Mouse (Mus musculus) midbrain, embryonic 15.5 days (tissue): ENCODE data around the gene Spata5. TPM values are rescaled to one million over a fixed set of nuclear protein-coding genes. Genes with fewer than 3 reads are reported as not detected.
A peak's percentile ranks its signal among the peaks of the same experiment; 100 is the strongest.

Experiments used
- ATAC-seq: fragments of 200-750 bp; cut with Nextera tagmentation; replicated peaks from 2 replicates; pipeline ENCODE4 v1.8.0; 2017; ENCODE audit warnings: moderate TSS enrichment
- H3K27ac ChIP-seq: fragments of 300-500 bp; sonication (generic); 2 replicates; pipeline ENCODE4 v1.5.1; 2015; ENCODE audit warnings: mild to moderate bottlenecking, inconsistent platforms
- H3K27me3 ChIP-seq: fragments of 300-500 bp; sonication (generic); replicated peaks from 2 replicates; pipeline ENCODE4 v1.6.1; 2015; ENCODE audit warnings: inconsistent platforms
- H3K36me3 ChIP-seq: fragments of 300-500 bp; sonication (generic); replicated peaks from 2 replicates; pipeline ENCODE4 v1.6.1; 2015; ENCODE audit warnings: inconsistent platforms
- H3K4me1 ChIP-seq: fragments of 300-500 bp; sonication (generic); 2 replicates; pipeline ENCODE4 v1.6.1; 2015; ENCODE audit warnings: inconsistent platforms
- H3K4me2 ChIP-seq: fragments of 300-500 bp; sonication (generic); 2 replicates; pipeline ENCODE4 v1.6.1; 2015; ENCODE audit warnings: inconsistent platforms, mild to moderate bottlenecking, moderate library complexity
- H3K4me3 ChIP-seq: fragments of 300-500 bp; sonication (generic); 2 replicates; pipeline ENCODE4 v1.5.1; 2015; ENCODE audit warnings: mild to moderate bottlenecking, inconsistent platforms
- H3K9ac ChIP-seq: fragments of 300-500 bp; sonication (generic); 2 replicates; pipeline ENCODE4 v1.6.1; 2015; ENCODE audit warnings: mild to moderate bottlenecking, inconsistent platforms
- H3K9me3 ChIP-seq: fragments of 300-500 bp; sonication (generic); 2 replicates; pipeline ENCODE4 v1.6.1; 2016; ENCODE audit warnings: inconsistent platforms
- WGBS: fragments of 180-500 bp; shearing (Covaris S2); methylation state at CpG from one replicate; pipeline ENCODE4 v1.1.7; 2015; ENCODE audit warnings: mixed read lengths; 5-methylcytosine and 5-hydroxymethylcytosine counted together
- polyA plus RNA-seq: library from polyadenylated mRNA; unstranded; fragments of >200 nt; fragmentation: Nextera tagmentation; extraction: Ambion mirVana; gene quantifications from 2 replicates; pipeline ENCODE4 v1.2.1, GENCODE M21; 2015

Spata5 gene
- polyA plus RNA-seq, 1 experiment from 2014 or later: 36.2 TPM

DNA sequence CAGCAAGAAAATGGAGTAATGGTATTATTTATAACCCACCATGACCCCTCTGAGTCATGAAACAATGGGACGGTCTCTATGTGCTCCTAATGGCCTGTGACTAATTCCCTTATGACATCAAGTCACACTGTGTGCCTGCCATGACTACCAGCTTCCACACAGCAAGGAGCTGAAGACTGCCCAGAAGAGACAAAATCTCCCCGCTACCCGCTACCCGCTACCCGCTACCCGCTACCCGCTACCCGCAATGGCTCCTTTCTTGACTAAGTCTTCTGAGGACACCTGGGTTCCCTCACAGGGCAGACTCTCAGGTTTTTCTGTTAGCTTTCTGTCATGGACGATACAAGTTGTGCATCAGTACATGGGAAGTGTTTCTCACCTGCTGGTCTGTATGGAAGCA, 182.7 kb downstream of the Spata5 start:
- H3K4me3 ChIP-seq: no peak overlapping the region
- 98% methylated on average over 9 of the region's 9 CpGs for WGBS
- H3K9me3 ChIP-seq: no peaks in the 10 kb centered on the region
- no peak overlapping the region for H3K4me2 ChIP-seq
- ATAC-seq: no peak
- no peaks in the 10 kb centered on the region for H3K36me3 ChIP-seq
- H3K27ac ChIP-seq: no peak overlapping the region
- no peak overlapping the region for H3K9ac ChIP-seq
- no peaks in the 10 kb centered on the region for H3K27me3 ChIP-seq
- peaks cover 12% of the 10 kb centered on the region for H3K4me1 ChIP-seq

GRCm38 (mm10) chr3:37602890-37603289, 183.2 kb downstream of the Spata5 start:
- no peak overlapping the region for H3K4me3 ChIP-seq
- no peaks in the 10 kb centered on the region for H3K36me3 ChIP-seq
- H3K27ac ChIP-seq: no peak overlapping the region
- H3K27me3 ChIP-seq: no peaks in the 10 kb centered on the region
- no peak for ATAC-seq
- 92% methylated on average over 7 of the region's 7 CpGs for WGBS
- H3K9me3 ChIP-seq: no peaks in the 10 kb centered on the region
- peaks cover 12% of the 10 kb centered on the region for H3K4me1 ChIP-seq
- H3K9ac ChIP-seq: no peak overlapping the region
- no peak overlapping the region for H3K4me2 ChIP-seq

DNA sequence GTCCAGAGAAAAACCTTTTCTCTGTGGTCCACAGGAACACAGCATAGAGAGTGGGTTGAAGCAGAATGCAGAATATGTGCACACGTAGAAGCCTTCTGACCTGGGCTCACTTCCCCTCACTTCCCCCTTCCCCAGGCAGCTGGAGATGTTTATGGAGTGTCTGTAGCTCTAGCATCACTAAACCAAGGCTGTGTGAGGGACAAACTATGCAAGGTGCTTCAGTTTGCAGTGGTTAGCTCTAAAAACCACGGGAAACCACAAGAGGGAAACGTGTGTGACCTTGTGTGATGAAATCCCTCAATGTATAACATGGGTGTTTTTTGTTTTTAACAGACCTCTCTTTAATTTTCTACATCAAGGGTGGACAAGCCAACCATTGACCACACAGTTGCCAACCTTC, 183.8 kb downstream of the Spata5 start:
- Histone ChIP-seq H3K4me1 (peaks cover 12% of the 10 kb centered on the region), H3K4me2 (no peak overlapping the region), H3K36me3 (no peaks in the 10 kb centered on the region), H3K9me3 (no peaks in the 10 kb centered on the region), H3K9ac (no peak overlapping the region), H3K27ac (no peak overlapping the region), H3K27me3 (no peaks in the 10 kb centered on the region), H3K4me3 (no peak overlapping the region)
- WGBS: 83% methylated on average over 3 of the region's 3 CpGs
- no peak for ATAC-seq

DNA sequence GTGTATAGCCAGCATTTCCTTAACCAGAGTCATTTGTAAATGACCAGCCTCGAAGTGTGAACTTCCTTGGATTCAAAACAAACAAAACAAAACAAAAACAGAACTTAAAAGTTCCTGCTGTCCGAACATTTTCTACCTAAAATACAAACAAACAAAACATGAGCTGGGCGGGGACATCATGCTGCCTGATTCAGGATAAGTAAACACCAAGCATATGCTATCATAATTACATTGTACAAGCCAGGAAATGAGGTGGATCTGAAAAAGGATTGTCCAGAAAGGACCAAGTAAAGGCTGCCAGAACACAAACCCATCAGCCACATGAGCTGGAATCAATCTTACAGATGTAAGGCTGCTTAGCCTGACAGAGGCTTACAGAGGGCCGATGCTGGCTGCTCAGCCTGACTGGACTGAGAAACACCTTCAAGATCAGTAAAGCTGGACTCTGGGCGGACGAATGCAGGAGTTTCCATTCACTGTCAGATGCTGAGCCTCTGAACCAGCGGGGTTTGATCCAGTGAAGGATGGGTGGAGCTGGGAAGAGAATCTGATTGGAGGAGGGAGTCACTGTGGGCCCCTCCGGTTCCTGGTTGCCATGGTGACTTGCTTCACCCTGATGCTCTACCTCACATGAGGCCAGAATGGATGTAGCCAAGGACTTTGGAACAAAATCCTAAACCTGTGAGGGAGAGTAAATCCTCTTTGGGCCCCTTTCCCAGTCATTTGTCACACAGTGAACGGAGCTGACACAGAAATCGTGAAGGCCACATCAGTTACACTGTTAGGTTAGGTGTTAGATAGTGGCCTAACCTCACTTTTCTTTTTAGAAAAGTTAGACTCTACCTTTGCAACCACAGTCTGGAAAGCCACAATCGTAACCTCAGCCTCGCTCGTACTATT, 185.5 kb downstream of the Spata5 start:
- Histone ChIP-seq H3K9ac (no peak overlapping the region), H3K4me1 (peaks cover 12% of the 10 kb centered on the region), H3K27me3 (no peaks in the 10 kb centered on the region), H3K27ac (0 out of 2 replicates have a peak overlapping the region, but pooled peaks have one; percentile 4), H3K9me3 (no peaks in the 10 kb centered on the region), H3K4me3 (no peak overlapping the region), H3K36me3 (no peaks in the 10 kb centered on the region), H3K4me2 (peak overlapping the region; percentile 5; the same call in 1 of the 2 replicates)
- peak; percentile 78 for ATAC-seq
- 45% methylated on average over 13 of the region's 13 CpGs for WGBS

DNA sequence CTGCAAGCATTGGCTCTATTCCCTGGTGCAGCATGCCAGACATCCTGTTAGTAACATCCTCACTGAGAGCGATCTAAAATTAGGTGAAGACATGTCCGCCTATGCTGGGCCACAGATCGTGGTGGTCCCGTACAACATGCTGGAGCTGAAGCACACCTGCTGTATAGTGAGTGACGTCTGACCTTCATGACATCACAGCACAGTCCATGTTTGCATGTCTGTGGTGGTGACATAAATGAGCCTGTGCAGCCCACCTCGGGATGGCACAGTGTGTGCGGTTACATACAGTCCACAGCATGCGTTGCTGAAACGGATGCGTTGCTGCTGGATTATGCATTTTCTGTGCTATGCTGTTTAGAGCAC, 186.2 kb downstream of the Spata5 start:
- Histone ChIP-seq H3K9me3 (no peaks in the 10 kb centered on the region), H3K9ac (no peak overlapping the region), H3K4me2 (0 out of 2 replicates have a peak overlapping the region, but pooled peaks have one; percentile 5), H3K36me3 (no peaks in the 10 kb centered on the region), H3K27me3 (no peaks in the 10 kb centered on the region), H3K4me1 (peaks cover 12% of the 10 kb centered on the region), H3K4me3 (no peak overlapping the region), H3K27ac (0 out of 2 replicates have a peak overlapping the region, but pooled peaks have one; percentile 17)
- whole genome bisulfite sequencing: 85% methylated on average over 10 of the region's 10 CpGs
- peak; percentile 55 for ATAC-seq

DNA sequence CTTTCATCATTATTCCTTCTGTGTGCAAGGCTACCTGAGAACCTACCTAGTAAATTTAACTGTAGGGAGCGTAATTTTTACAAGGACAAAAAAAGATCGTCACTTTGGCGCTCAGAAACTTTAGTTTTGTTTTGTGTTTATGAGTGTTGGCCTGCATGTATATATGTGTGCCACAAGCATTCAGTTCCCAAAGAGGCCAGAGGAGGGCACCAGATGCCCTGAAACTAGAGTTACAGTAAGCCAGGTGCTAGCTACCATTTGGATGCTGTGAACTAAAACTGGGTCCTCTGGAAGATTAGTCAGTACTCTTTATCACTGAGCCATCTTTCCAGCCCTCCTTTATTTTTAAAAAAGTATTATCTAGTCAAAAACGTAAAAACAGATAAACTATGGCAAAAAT, 189.2 kb downstream of the Spata5 start:
- 88% methylated on average over 4 of the region's 4 CpGs for WGBS
- ATAC-seq: no peak
- Histone ChIP-seq H3K4me1 (peaks cover 12% of the 10 kb centered on the region), H3K9ac (no peak overlapping the region), H3K36me3 (no peaks in the 10 kb centered on the region), H3K27ac (no peak overlapping the region), H3K9me3 (no peaks in the 10 kb centered on the region), H3K27me3 (no peaks in the 10 kb centered on the region), H3K4me3 (no peak overlapping the region), H3K4me2 (no peak overlapping the region)

GRCm38 (mm10) chr3:37610670-37611069, 191.0 kb downstream of the Spata5 start:
- WGBS: 100% methylated on average over 2 of the region's 2 CpGs
- ATAC-seq: no peak

DNA sequence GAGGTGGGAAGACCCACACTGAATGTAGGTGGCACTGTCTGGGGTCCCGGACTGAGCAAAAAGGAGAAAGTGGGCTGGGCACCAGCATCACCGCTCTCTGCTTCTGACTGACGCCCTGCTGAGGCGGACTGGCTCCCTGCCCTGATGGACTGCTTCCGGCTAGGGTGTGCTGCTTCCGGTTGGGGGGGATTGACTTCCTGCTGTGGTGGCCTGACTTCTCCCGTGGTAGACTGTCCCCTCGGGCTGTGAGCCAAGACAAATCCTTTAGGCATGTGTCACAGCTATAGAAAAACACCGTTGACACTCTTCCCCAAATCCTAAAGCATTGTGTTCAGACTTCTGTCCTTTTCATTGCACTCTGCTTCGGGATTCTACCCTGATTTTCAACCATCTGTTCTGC, 194.0 kb downstream of the Spata5 start:
- no peak for ATAC-seq
- WGBS: 57% methylated on average over 10 of the region's 10 CpGs

More at GRCm38 (mm10) chr3:37610670-37611069, 191.0 kb downstream of the Spata5 start:
- H3K9ac ChIP-seq: no peak overlapping the region
- no peaks in the 10 kb centered on the region for H3K9me3 ChIP-seq
- H3K27me3 ChIP-seq: no peaks in the 10 kb centered on the region
- H3K36me3 ChIP-seq: no peaks in the 10 kb centered on the region
- H3K4me1 ChIP-seq: peaks cover under 1% of the 10 kb centered on the region; the same call in 1 of the 2 replicates
- no peak overlapping the region for H3K27ac ChIP-seq
- H3K4me2 ChIP-seq: no peak overlapping the region
- H3K4me3 ChIP-seq: no peak overlapping the region

GRCm38 (mm10) chr3:37614878-37615650, 195.4 kb downstream of the Spata5 start:
- Histone ChIP-seq H3K4me3 (no peak overlapping the region), H3K4me1 (no peaks in the 10 kb centered on the region), H3K36me3 (no peaks in the 10 kb centered on the region), H3K4me2 (no peak overlapping the region), H3K9ac (no peak overlapping the region), H3K27ac (no peak overlapping the region), H3K9me3 (no peaks in the 10 kb centered on the region), H3K27me3 (no peaks in the 10 kb centered on the region)
- ATAC-seq: no peak
- WGBS: 88% methylated on average over 10 of the region's 10 CpGs

More for the DNA sequence above, 194.0 kb downstream of the Spata5 start:
- Histone ChIP-seq H3K27ac (no peak overlapping the region), H3K4me2 (no peak overlapping the region), H3K9ac (no peak overlapping the region), H3K4me3 (no peak overlapping the region), H3K36me3 (no peaks in the 10 kb centered on the region), H3K9me3 (no peaks in the 10 kb centered on the region), H3K27me3 (no peaks in the 10 kb centered on the region), H3K4me1 (no peaks in the 10 kb centered on the region)

- ATAC-seq: no peak
- no peak overlapping the region for H3K9ac ChIP-seq
- no peaks in the 10 kb centered on the region for H3K4me1 ChIP-seq
- H3K27ac ChIP-seq: no peak overlapping the region
- no peak overlapping the region for H3K4me3 ChIP-seq
- H3K36me3 ChIP-seq: no peaks in the 10 kb centered on the region
- no peak overlapping the region for H3K4me2 ChIP-seq
- 58% methylated on average over 21 of the region's 21 CpGs for WGBS
- no peaks in the 10 kb centered on the region for H3K27me3 ChIP-seq
- no peaks in the 10 kb centered on the region for H3K9me3 ChIP-seq
Observed at GRCm38 (mm10) chr3:37616586-37617547, 197.2 kb downstream of the Spata5 start.
